Mouse (Mus musculus) kidney, embryonic 15.5 days (tissue): ENCODE measurements around the gene Golga5. TPM values are rescaled to one million over a fixed set of nuclear protein-coding genes. Genes with fewer than 3 reads are reported as not detected.

ENCODE experiments used
- ATAC-seq: fragments of 200-750 bp; cut with Nextera tagmentation; replicated peaks from 2 replicates; pipeline ENCODE4 v1.8.0; 2017; ENCODE audit warnings: moderate TSS enrichment; ENCODE audit not compliant: low FRiP score
- H3K27ac ChIP-seq: fragments of 300-500 bp; sonication (generic); 2 replicates; pipeline ENCODE4 v1.5.1; 2015; ENCODE audit warnings: mild to moderate bottlenecking, inconsistent platforms
- H3K27me3 ChIP-seq: fragments of 300-500 bp; sonication (generic); 2 replicates; pipeline ENCODE4 v1.6.1; 2015; ENCODE audit warnings: inconsistent platforms
- H3K36me3 ChIP-seq: fragments of 300-500 bp; sonication (generic); 2 replicates; pipeline ENCODE4 v1.6.1; 2015; ENCODE audit warnings: inconsistent platforms
- H3K4me1 ChIP-seq: fragments of 300-500 bp; sonication (generic); 2 replicates; pipeline ENCODE4 v1.6.1; 2015; ENCODE audit warnings: inconsistent platforms
- H3K4me2 ChIP-seq: fragments of 300-500 bp; sonication (generic); 2 replicates; pipeline ENCODE4 v1.6.1; 2015; ENCODE audit warnings: moderate library complexity, mild to moderate bottlenecking, inconsistent platforms
- H3K4me3 ChIP-seq: fragments of 300-500 bp; sonication (generic); replicated peaks from 2 replicates; pipeline ENCODE4 v1.5.1; 2015; ENCODE audit warnings: mild to moderate bottlenecking, inconsistent platforms
- H3K9ac ChIP-seq: fragments of 300-500 bp; sonication (generic); 2 replicates; pipeline ENCODE4 v1.6.1; 2015; ENCODE audit warnings: mild to moderate bottlenecking, inconsistent platforms
- H3K9me3 ChIP-seq: fragments of 300-500 bp; sonication (generic); replicated peaks from 2 replicates; pipeline ENCODE4 v1.6.1; 2016; ENCODE audit warnings: inconsistent platforms
- WGBS: fragments of 180-500 bp; shearing (Covaris S2); methylation state at CpG from one replicate; pipeline ENCODE4 v1.1.7; 2015; ENCODE audit warnings: mixed read lengths; 5-methylcytosine and 5-hydroxymethylcytosine counted together
- polyA plus RNA-seq: library from polyadenylated mRNA; unstranded; fragments of >200 nt; fragmentation: Nextera tagmentation; extraction: Ambion mirVana; gene quantifications from 2 replicates; pipeline ENCODE4 v1.2.1, GENCODE M21; 2015

The Golga5 gene
- polyA plus RNA-seq, 1 experiment from 2014 or later, result 38.5 TPM

- no peaks in the 10 kb centered on the region for H3K36me3 ChIP-seq
- no peak overlapping the region for H3K4me2 ChIP-seq
- no peaks in the 10 kb centered on the region for H3K27me3 ChIP-seq
- H3K4me1 ChIP-seq, result 0 out of 2 replicates have a peak, but pooled peaks cover 3% of the 10 kb centered on the region
- ATAC-seq, result no peak
- H3K9me3 ChIP-seq, result no peaks in the 10 kb centered on the region
- no peak overlapping the region for H3K27ac ChIP-seq
- WGBS, result 87% methylated on average over 12 of the region's 12 CpGs
- H3K9ac ChIP-seq, result no peak overlapping the region
- H3K4me3 ChIP-seq, result no peak overlapping the region
Measured at GRCm38 (mm10) chr12:102432238-102432637, 36.7 kb upstream of the Golga5 start.

GRCm38 (mm10) chr12:102434107-102434506 lies 34.8 kb upstream of the Golga5 start:
- ATAC-seq, result no peak
- H3K4me1 ChIP-seq, result peaks cover 20% of the 10 kb centered on the region
- no peak overlapping the region for H3K9ac ChIP-seq
- no peaks in the 10 kb centered on the region for H3K9me3 ChIP-seq
- WGBS, result 88% methylated on average over 4 of the region's 4 CpGs
- H3K4me2 ChIP-seq, result no peak overlapping the region
- H3K36me3 ChIP-seq, result no peaks in the 10 kb centered on the region
- no peak overlapping the region for H3K27ac ChIP-seq
- H3K27me3 ChIP-seq, result no peaks in the 10 kb centered on the region
- H3K4me3 ChIP-seq, result no peak overlapping the region

DNA sequence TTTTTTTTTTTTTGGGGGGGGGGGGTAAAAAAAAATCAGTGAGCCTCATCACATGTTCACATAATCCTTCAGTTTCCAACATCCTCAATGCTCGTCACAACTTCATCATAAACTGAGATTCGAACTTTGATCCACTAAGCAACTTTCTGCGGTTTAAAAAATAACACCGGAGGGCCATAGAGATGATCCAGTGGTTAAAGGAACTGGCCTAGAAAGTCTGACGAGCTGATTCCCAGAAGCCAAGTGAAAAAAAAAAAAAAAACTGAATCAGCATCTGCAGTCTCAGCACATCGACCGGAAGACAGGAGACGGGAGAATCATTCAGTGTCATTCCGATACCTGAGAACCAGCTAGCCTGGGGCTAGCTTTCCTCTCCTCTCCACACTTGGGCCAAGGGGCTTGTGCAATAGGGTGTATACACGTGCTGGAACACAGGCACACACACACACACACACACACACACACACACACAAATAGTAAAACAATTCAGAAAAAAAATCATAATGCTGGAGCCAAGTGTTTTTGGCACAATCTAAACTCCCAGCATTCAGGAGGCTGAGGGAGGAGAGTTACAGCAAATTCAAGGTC lies 31.9 kb upstream of the Golga5 start:
- no peak for ATAC-seq

GRCm38 (mm10) chr12:102437952-102438351 lies 31.0 kb upstream of the Golga5 start:
- no peaks in the 10 kb centered on the region for H3K27me3 ChIP-seq
- no peak overlapping the region for H3K27ac ChIP-seq
- H3K4me3 ChIP-seq, result peak overlapping the region; percentile 74
- no peaks in the 10 kb centered on the region for H3K36me3 ChIP-seq
- no peak for ATAC-seq
- H3K4me1 ChIP-seq, result peaks cover 22% of the 10 kb centered on the region
- H3K9me3 ChIP-seq, result no peaks in the 10 kb centered on the region
- WGBS, result 61% methylated on average over 5 of the region's 5 CpGs
- peak overlapping the region; percentile 73; the same call in 1 of the 2 replicates for H3K4me2 ChIP-seq
- no peak overlapping the region for H3K9ac ChIP-seq

More for the DNA sequence above, 31.9 kb upstream of the Golga5 start:
- Histone ChIP-seq H3K9ac (no peak overlapping the region), H3K4me3 (no peak overlapping the region), H3K27me3 (no peaks in the 10 kb centered on the region), H3K4me1 (peaks cover 22% of the 10 kb centered on the region), H3K9me3 (no peaks in the 10 kb centered on the region), H3K27ac (no peak overlapping the region), H3K36me3 (no peaks in the 10 kb centered on the region), H3K4me2 (no peak overlapping the region)
- 63% methylated on average over 10 of the region's 10 CpGs for WGBS

- peak; percentile 22 for ATAC-seq
- peak overlapping the region; percentile 73 for H3K9ac ChIP-seq
- H3K27ac ChIP-seq, result peak overlapping the region; percentile 59
- WGBS, result 2% methylated on average over 20 of the region's 20 CpGs
- H3K27me3 ChIP-seq, result no peaks in the 10 kb centered on the region
- peak overlapping the region; percentile 74 for H3K4me3 ChIP-seq
- no peaks in the 10 kb centered on the region for H3K36me3 ChIP-seq
- peaks cover 22% of the 10 kb centered on the region for H3K4me1 ChIP-seq
- H3K4me2 ChIP-seq, result peak overlapping the region; percentile 73
- H3K9me3 ChIP-seq, result no peaks in the 10 kb centered on the region
Measured at GRCm38 (mm10) chr12:102438983-102439631, 29.8 kb upstream of the Golga5 start.

- under 1% methylated on average over 28 of the region's 28 CpGs for WGBS
- Histone ChIP-seq H3K4me2 (peak within 1 kb of the TSS; percentile 73), H3K36me3 (no peaks in the 10 kb centered on the region), H3K4me3 (peak within 1 kb of the TSS; percentile 74), H3K9me3 (no peaks in the 10 kb centered on the region), H3K27me3 (no peaks in the 10 kb centered on the region), H3K27ac (peak within 1 kb of the TSS; percentile 59), H3K9ac (peak within 1 kb of the TSS; percentile 73), H3K4me1 (peaks cover 22% of the 10 kb centered on the region)
- peak; percentile 100 for ATAC-seq
Measured at GRCm38 (mm10) chr12:102439632-102440023, 29.3 kb upstream of the Golga5 start, which contains the start of gene Lgmn. Gene Lgmn (minus strand): TSS chr12:102439813.

DNA sequence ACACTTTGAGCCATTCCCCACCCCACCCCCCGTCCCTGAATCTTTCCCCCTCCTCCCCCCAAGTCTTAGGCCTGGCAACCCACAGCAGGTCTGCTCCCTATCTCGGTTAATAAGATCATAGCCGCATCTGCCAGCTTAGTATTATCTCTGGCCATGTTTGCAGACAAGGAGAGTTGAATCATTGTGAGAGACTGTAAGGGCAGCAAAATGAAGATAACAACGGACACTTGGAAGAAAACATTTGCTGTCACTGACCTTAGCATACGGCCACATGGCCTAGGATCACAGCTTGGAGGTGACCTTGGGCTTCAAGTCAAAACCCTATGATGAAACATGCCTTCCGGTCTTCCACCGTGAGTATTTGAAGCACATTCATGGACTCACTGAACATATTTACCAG lies 28.4 kb upstream of the Golga5 start:
- no peak for ATAC-seq
- Histone ChIP-seq H3K9ac (no peak overlapping the region), H3K9me3 (no peaks in the 10 kb centered on the region), H3K27me3 (no peaks in the 10 kb centered on the region), H3K4me1 (peaks cover 22% of the 10 kb centered on the region), H3K4me2 (no peak overlapping the region), H3K4me3 (no peak overlapping the region), H3K27ac (peak overlapping the region; percentile 54; the same call in 1 of the 2 replicates), H3K36me3 (no peaks in the 10 kb centered on the region)
- WGBS, result 84% methylated on average over 7 of the region's 7 CpGs

DNA sequence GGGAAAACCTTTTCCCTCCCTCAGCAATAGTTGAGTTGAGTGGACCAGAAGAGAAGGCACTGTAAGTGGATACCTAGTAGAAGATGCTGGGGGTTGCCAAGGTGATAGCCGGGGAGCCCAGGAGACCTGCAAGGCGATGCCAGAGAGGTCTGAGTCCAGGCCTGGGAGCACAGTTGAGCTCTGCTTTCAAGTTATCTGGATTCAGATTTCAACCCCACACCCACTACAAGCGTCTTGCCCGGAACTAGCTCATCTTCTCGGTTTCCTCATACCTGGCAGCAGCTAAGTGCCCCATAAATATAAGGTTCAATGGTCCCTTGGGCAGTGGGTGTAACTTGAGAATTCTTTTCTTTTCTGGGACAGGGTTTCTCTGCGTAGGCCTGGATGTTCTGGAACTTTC lies 27.8 kb upstream of the Golga5 start:
- H3K27ac ChIP-seq, result no peak overlapping the region
- H3K36me3 ChIP-seq, result no peaks in the 10 kb centered on the region
- H3K4me1 ChIP-seq, result peaks cover 22% of the 10 kb centered on the region
- ATAC-seq, result no peak
- no peak overlapping the region for H3K4me3 ChIP-seq
- H3K9me3 ChIP-seq, result no peaks in the 10 kb centered on the region
- WGBS, result 37% methylated on average over 6 of the region's 6 CpGs
- H3K4me2 ChIP-seq, result no peak overlapping the region
- H3K9ac ChIP-seq, result no peak overlapping the region
- H3K27me3 ChIP-seq, result no peaks in the 10 kb centered on the region

DNA sequence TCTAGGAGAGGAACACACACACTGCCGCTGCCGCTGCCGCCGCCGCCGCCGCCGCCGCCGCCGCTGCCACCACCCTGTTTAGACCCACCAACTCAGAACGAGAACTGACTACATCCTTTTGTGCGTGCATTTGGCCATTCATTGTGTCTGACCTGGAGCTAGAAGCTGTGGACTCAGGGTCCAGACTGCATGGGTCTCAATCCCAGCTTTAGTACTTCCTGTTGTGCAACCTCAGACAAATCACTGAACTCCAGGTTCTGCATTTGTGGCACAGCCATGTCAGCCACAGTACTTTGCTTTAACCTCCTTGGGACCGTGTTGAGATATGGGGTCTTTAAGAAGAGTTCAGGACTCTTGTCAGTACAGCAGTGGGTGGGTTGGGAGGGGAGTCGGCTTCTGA lies 26.3 kb upstream of the Golga5 start:
- Histone ChIP-seq H3K27ac (no peak overlapping the region), H3K36me3 (no peaks in the 10 kb centered on the region), H3K9me3 (no peaks in the 10 kb centered on the region), H3K27me3 (no peaks in the 10 kb centered on the region), H3K4me1 (peaks cover 16% of the 10 kb centered on the region), H3K4me3 (no peak overlapping the region), H3K4me2 (no peak overlapping the region), H3K9ac (no peak overlapping the region)
- ATAC-seq, result no peak
- WGBS, result 87% methylated on average over 15 of the region's 15 CpGs

GRCm38 (mm10) chr12:102443676-102444075 lies 25.3 kb upstream of the Golga5 start:
- 70% methylated on average over 5 of the region's 5 CpGs for WGBS
- Histone ChIP-seq H3K36me3 (no peaks in the 10 kb centered on the region), H3K9me3 (no peaks in the 10 kb centered on the region), H3K4me2 (no peak overlapping the region), H3K27me3 (no peaks in the 10 kb centered on the region), H3K9ac (no peak overlapping the region), H3K4me3 (no peak overlapping the region), H3K4me1 (peaks cover 7% of the 10 kb centered on the region), H3K27ac (no peak overlapping the region)
- ATAC-seq, result no peak

GRCm38 (mm10) chr12:102445436-102445835 lies 23.5 kb upstream of the Golga5 start:
- Histone ChIP-seq H3K36me3 (no peaks in the 10 kb centered on the region), H3K4me3 (no peak overlapping the region), H3K9ac (no peak overlapping the region), H3K4me2 (no peak overlapping the region), H3K4me1 (no peaks in the 10 kb centered on the region), H3K27ac (no peak overlapping the region), H3K27me3 (no peaks in the 10 kb centered on the region), H3K9me3 (no peaks in the 10 kb centered on the region)
- 70% methylated on average over 4 of the region's 4 CpGs for WGBS
- ATAC-seq, result no peak

GRCm38 (mm10) chr12:102450437-102450836 lies 18.5 kb upstream of the Golga5 start:
- H3K27ac ChIP-seq, result no peak overlapping the region
- ATAC-seq, result no peak
- 64% methylated on average over 10 of the region's 10 CpGs for WGBS

More at GRCm38 (mm10) chr12:102450437-102450836, 18.5 kb upstream of the Golga5 start:
- Histone ChIP-seq H3K9ac (no peak overlapping the region), H3K4me3 (no peak overlapping the region), H3K27me3 (no peaks in the 10 kb centered on the region), H3K4me1 (no peaks in the 10 kb centered on the region), H3K36me3 (no peaks in the 10 kb centered on the region), H3K9me3 (no peaks in the 10 kb centered on the region), H3K4me2 (no peak overlapping the region)
